Mouse (Mus musculus): Measurements from ENCODE around the gene Chkb.

The Chkb gene

GRCm38 (mm10) chr15:89429352-89430221 lies at the start of gene Chkb, which contains the start of the genes C730034F03Rik and Gm44502:
Gene Chkb, minus strand, starts transcription at chr15:89429908.
Gene C730034F03Rik, plus strand, starts transcription at chr15:89429589.
Gene Gm44502, minus strand, starts transcription at chr15:89429696.
- in situ Hi-C loops (cut with MboI, MseI), result loop anchor here in 1 of 2 experiments (5.0 kb wide), 1 partner anchor 77 kb away; no protein-coding TSS in a partner anchor

GRCm38 (mm10) chr15:89478622-89479021 lies 48.9 kb upstream of the Chkb start:
- in situ Hi-C loops (cut with MboI, MseI), result no loop called here

GRCm38 (mm10) chr15:89477806-89478205 lies 48.1 kb upstream of the Chkb start:
- in situ Hi-C loops (cut with MboI, MseI), result no loop called here

- in situ Hi-C loops (cut with MboI, MseI), result no loop called here
These were observed 47.4 kb upstream of the Chkb start, which contains the start of gene Arsa for GRCm38 (mm10) chr15:89477091-89477491. Gene Arsa, minus strand, starts transcription at chr15:89477425.

- in situ Hi-C loops (cut with MboI, MseI), result no loop called here
These were observed 46.7 kb upstream of the Chkb start for GRCm38 (mm10) chr15:89476475-89476815.

- in situ Hi-C loops (cut with MboI, MseI), result no loop called here
These were observed 46.1 kb upstream of the Chkb start for GRCm38 (mm10) chr15:89475611-89476474.

GRCm38 (mm10) chr15:89475293-89475600 lies 45.5 kb upstream of the Chkb start:
- in situ Hi-C loops (cut with MboI, MseI), result no loop called here

GRCm38 (mm10) chr15:89474596-89475292 lies 45.0 kb upstream of the Chkb start:
- in situ Hi-C loops (cut with MboI, MseI), result no loop called here

- in situ Hi-C loops (cut with MboI, MseI), result no loop called here
These were observed 44.2 kb upstream of the Chkb start for GRCm38 (mm10) chr15:89473921-89474320.

- in situ Hi-C loops (cut with MboI, MseI), result no loop called here
These were observed 43.7 kb upstream of the Chkb start for GRCm38 (mm10) chr15:89473370-89473769.

- in situ Hi-C loops (cut with MboI, MseI), result no loop called here
These were observed 41.8 kb upstream of the Chkb start for GRCm38 (mm10) chr15:89471476-89471875.

- in situ Hi-C loops (cut with MboI, MseI), result no loop called here
These were observed 38.9 kb upstream of the Chkb start for GRCm38 (mm10) chr15:89468577-89468976.

- in situ Hi-C loops (cut with MboI, MseI), result no loop called here
These were observed 35.3 kb upstream of the Chkb start for GRCm38 (mm10) chr15:89465052-89465451.

- in situ Hi-C loops (cut with MboI, MseI), result no loop called here
These were observed 33.9 kb upstream of the Chkb start for GRCm38 (mm10) chr15:89463334-89464235.

GRCm38 (mm10) chr15:89462176-89462575 lies 32.5 kb upstream of the Chkb start:
- in situ Hi-C loops (cut with MboI, MseI), result no loop called here

GRCm38 (mm10) chr15:89461321-89461720 lies 31.6 kb upstream of the Chkb start:
- in situ Hi-C loops (cut with MboI, MseI), result no loop called here

GRCm38 (mm10) chr15:89460298-89460697 lies 30.6 kb upstream of the Chkb start:
- in situ Hi-C loops (cut with MboI, MseI), result no loop called here

GRCm38 (mm10) chr15:89459821-89460220 lies 30.1 kb upstream of the Chkb start:
- in situ Hi-C loops (cut with MboI, MseI), result no loop called here

- in situ Hi-C loops (cut with MboI, MseI), result no loop called here
These were observed 29.2 kb upstream of the Chkb start for GRCm38 (mm10) chr15:89458942-89459341.

GRCm38 (mm10) chr15:89455642-89456041 lies 25.9 kb upstream of the Chkb start:
- in situ Hi-C loops (cut with MboI, MseI), result no loop called here

GRCm38 (mm10) chr15:89454857-89455256 lies 25.1 kb upstream of the Chkb start:
- in situ Hi-C loops (cut with MboI, MseI), result no loop called here

Data from T-helper 17 cell (primary cell).